Mouse (Mus musculus): ENCODE measurements around the gene Dnase1l3.

The Dnase1l3 gene

GRCm38 (mm10) chr14:7975177-7975576 is 19.2 kb downstream of the Dnase1l3 start:
- DNase-seq, result no peak

GRCm38 (mm10) chr14:7974643-7975042 is 19.7 kb downstream of the Dnase1l3 start:
- no peak for DNase-seq

GRCm38 (mm10) chr14:7971889-7972493 is 22.4 kb downstream of the Dnase1l3 start:
- DNase-seq, result no peak

GRCm38 (mm10) chr14:7964219-7964889 is 30.0 kb downstream of the Dnase1l3 start:
- peak; percentile 72 to 83 for DNase-seq

- no peak for DNase-seq
These were observed 31.2 kb downstream of the Dnase1l3 start for GRCm38 (mm10) chr14:7963160-7963559.

GRCm38 (mm10) chr14:7962626-7963025 is 31.7 kb downstream of the Dnase1l3 start:
- no peak for DNase-seq

GRCm38 (mm10) chr14:7961714-7962113 is 32.7 kb downstream of the Dnase1l3 start:
- DNase-seq, result no peak

GRCm38 (mm10) chr14:7960616-7961015 is 33.8 kb downstream of the Dnase1l3 start:
- DNase-seq, result peak; percentile 54 to 67

- DNase-seq, result no peak
These were observed 37.3 kb downstream of the Dnase1l3 start, which contains the start of gene Gm45521 for GRCm38 (mm10) chr14:7957049-7957448. Gene Gm45521, plus strand, starts transcription at chr14:7957288.

GRCm38 (mm10) chr14:7956427-7956826 is 37.9 kb downstream of the Dnase1l3 start:
- DNase-seq, result no peak

- DNase-seq, result no peak
These were observed 40.3 kb downstream of the Dnase1l3 start for GRCm38 (mm10) chr14:7954071-7954471.

GRCm38 (mm10) chr14:7952610-7953254 is 41.6 kb downstream of the Dnase1l3 start:
- no peak for DNase-seq

- no peak for DNase-seq
These were observed 43.1 kb downstream of the Dnase1l3 start for GRCm38 (mm10) chr14:7951234-7951633.

GRCm38 (mm10) chr14:7945261-7945660 is 49.1 kb downstream of the Dnase1l3 start:
- no peak for DNase-seq

GRCm38 (mm10) chr14:7944349-7945039 is 49.9 kb downstream of the Dnase1l3 start:
- DNase-seq, result no peak

GRCm38 (mm10) chr14:7943801-7944135 is 50.6 kb downstream of the Dnase1l3 start:
- DNase-seq, result no peak

GRCm38 (mm10) chr14:7943101-7943800 is 51.1 kb downstream of the Dnase1l3 start:
- peak; percentile 23 to 35 for DNase-seq

GRCm38 (mm10) chr14:7941413-7941812 is 53.0 kb downstream of the Dnase1l3 start:
- no peak for DNase-seq

- DNase-seq, result peak in 1 of 2 experiments; percentile 27
These were observed 55.3 kb downstream of the Dnase1l3 start for GRCm38 (mm10) chr14:7938809-7939784.

- peak in 1 of 2 experiments; percentile 19 for DNase-seq
These were observed 57.2 kb downstream of the Dnase1l3 start for GRCm38 (mm10) chr14:7937052-7937630.

GRCm38 (mm10) chr14:7934166-7934565 is 60.2 kb downstream of the Dnase1l3 start:
- no peak for DNase-seq

All from cerebellum, adult 18-20 months (tissue).